Mouse (Mus musculus): ENCODE data around the gene Gm42674. TPM values are rescaled to one million over a fixed set of nuclear protein-coding genes. Genes with fewer than 3 reads are reported as not detected.

Gene Gm42674
- polyA plus RNA-seq, 1 experiment from 2014 or later, result not detected

- Histone ChIP-seq H3K9me3 (ENCODE audit: low read length) (peaks cover 6% of the 10 kb centered on the region; the same call in 1 of the 2 replicates), H3K27me3 (ENCODE audit: insufficient read depth, low read length) (no peaks in the 10 kb centered on the region), H3K27ac (ENCODE audit: low read length) (no peak overlapping the region), H3K4me2 (replicated peaks; ENCODE audit: low read depth, low read length) (peak overlapping the region; percentile 28; the same call in 1 of the 2 replicates), H3K4me1 (ENCODE audit: insufficient read depth, low read length) (peaks cover 13% of the 10 kb centered on the region), H3K36me3 (ENCODE audit: insufficient read depth, low read length) (no peaks in the 10 kb centered on the region), H3K9ac (replicated peaks; ENCODE audit: low read length) (no peak overlapping the region), H3K4me3 (ENCODE audit: low read length) (no peak overlapping the region)
- ATAC-seq (ENCODE audit: low FRiP score, low TSS enrichment), result peak; percentile 18; the same call in 1 of the 2 replicates
- WGBS, result 68% methylated on average over 11 of the region's 11 CpGs
These were observed 13.0 kb downstream of the Gm42674 start for GRCm38 (mm10) chr3:90614611-90615251.

- H3K9me3 ChIP-seq (ENCODE audit: low read length), result peaks cover 6% of the 10 kb centered on the region; the same call in 1 of the 2 replicates
- peak overlapping the region; percentile 28; the same call in 1 of the 2 replicates for H3K4me2 ChIP-seq (replicated peaks; ENCODE audit: low read depth, low read length)
- 5% methylated on average over 7 of the region's 7 CpGs for WGBS
- no peak overlapping the region for H3K27ac ChIP-seq (ENCODE audit: low read length)
- no peaks in the 10 kb centered on the region for H3K27me3 ChIP-seq (ENCODE audit: insufficient read depth, low read length)
- H3K9ac ChIP-seq (replicated peaks; ENCODE audit: low read length), result no peak overlapping the region
- no peaks in the 10 kb centered on the region for H3K36me3 ChIP-seq (ENCODE audit: insufficient read depth, low read length)
- H3K4me3 ChIP-seq (ENCODE audit: low read length), result no peak overlapping the region
- peaks cover 13% of the 10 kb centered on the region for H3K4me1 ChIP-seq (ENCODE audit: insufficient read depth, low read length)
- peak; percentile 73 for ATAC-seq (ENCODE audit: low FRiP score, low TSS enrichment)
These were observed 13.7 kb downstream of the Gm42674 start for GRCm38 (mm10) chr3:90615415-90615814.

- ATAC-seq (ENCODE audit: low FRiP score, low TSS enrichment), result no peak
- Histone ChIP-seq H3K27me3 (ENCODE audit: insufficient read depth, low read length) (no peaks in the 10 kb centered on the region), H3K9me3 (ENCODE audit: low read length) (peaks cover 6% of the 10 kb centered on the region; the same call in 1 of the 2 replicates), H3K9ac (replicated peaks; ENCODE audit: low read length) (no peak overlapping the region), H3K27ac (ENCODE audit: low read length) (no peak overlapping the region), H3K4me2 (replicated peaks; ENCODE audit: low read depth, low read length) (0 out of 2 replicates have a peak overlapping the region, but pooled peaks have one; percentile 28), H3K36me3 (ENCODE audit: insufficient read depth, low read length) (no peaks in the 10 kb centered on the region), H3K4me3 (ENCODE audit: low read length) (no peak overlapping the region), H3K4me1 (ENCODE audit: insufficient read depth, low read length) (peaks cover 13% of the 10 kb centered on the region)
- 82% methylated on average over 1 of the region's 1 CpGs for WGBS
These were observed 14.2 kb downstream of the Gm42674 start for GRCm38 (mm10) chr3:90615911-90616310.

- WGBS, result 6% methylated on average over 1 of the region's 1 CpGs
- Histone ChIP-seq H3K27ac (ENCODE audit: low read length) (no peak overlapping the region), H3K36me3 (ENCODE audit: insufficient read depth, low read length) (no peaks in the 10 kb centered on the region), H3K4me1 (ENCODE audit: insufficient read depth, low read length) (peaks cover 10% of the 10 kb centered on the region), H3K4me3 (ENCODE audit: low read length) (no peak overlapping the region), H3K4me2 (replicated peaks; ENCODE audit: low read depth, low read length) (no peak overlapping the region), H3K27me3 (ENCODE audit: insufficient read depth, low read length) (no peaks in the 10 kb centered on the region), H3K9ac (replicated peaks; ENCODE audit: low read length) (no peak overlapping the region), H3K9me3 (ENCODE audit: low read length) (peaks cover 6% of the 10 kb centered on the region; the same call in 1 of the 2 replicates)
- ATAC-seq (ENCODE audit: low FRiP score, low TSS enrichment), result no peak
These were observed 15.9 kb downstream of the Gm42674 start for GRCm38 (mm10) chr3:90617586-90617985.

- no peak overlapping the region for H3K4me2 ChIP-seq (replicated peaks; ENCODE audit: low read depth, low read length)
- no peak for ATAC-seq (ENCODE audit: low FRiP score, low TSS enrichment)
- H3K4me1 ChIP-seq (ENCODE audit: insufficient read depth, low read length), result peaks cover 3% of the 10 kb centered on the region
- 46% methylated on average over 7 of the region's 7 CpGs for WGBS
- peaks cover 6% of the 10 kb centered on the region; the same call in 1 of the 2 replicates for H3K9me3 ChIP-seq (ENCODE audit: low read length)
- no peak overlapping the region for H3K4me3 ChIP-seq (ENCODE audit: low read length)
- H3K36me3 ChIP-seq (ENCODE audit: insufficient read depth, low read length), result no peaks in the 10 kb centered on the region
- H3K9ac ChIP-seq (replicated peaks; ENCODE audit: low read length), result no peak overlapping the region
- no peaks in the 10 kb centered on the region for H3K27me3 ChIP-seq (ENCODE audit: insufficient read depth, low read length)
- H3K27ac ChIP-seq (ENCODE audit: low read length), result no peak overlapping the region
These were observed 19.8 kb downstream of the Gm42674 start for GRCm38 (mm10) chr3:90621552-90621951.

GRCm38 (mm10) chr3:90623435-90624071, 21.8 kb downstream of the Gm42674 start:
- Histone ChIP-seq H3K4me2 (replicated peaks; ENCODE audit: low read depth, low read length) (no peak overlapping the region), H3K9me3 (ENCODE audit: low read length) (no peaks in the 10 kb centered on the region), H3K4me3 (ENCODE audit: low read length) (no peak overlapping the region), H3K36me3 (ENCODE audit: insufficient read depth, low read length) (no peaks in the 10 kb centered on the region), H3K27me3 (ENCODE audit: insufficient read depth, low read length) (no peaks in the 10 kb centered on the region), H3K27ac (ENCODE audit: low read length) (no peak overlapping the region), H3K9ac (replicated peaks; ENCODE audit: low read length) (no peak overlapping the region), H3K4me1 (ENCODE audit: insufficient read depth, low read length) (peaks cover 3% of the 10 kb centered on the region)
- WGBS, result 23% methylated on average over 2 of the region's 2 CpGs
- ATAC-seq (ENCODE audit: low FRiP score, low TSS enrichment), result peak; percentile 33; the same call in 1 of the 2 replicates

GRCm38 (mm10) chr3:90625496-90625895, 23.8 kb downstream of the Gm42674 start:
- Histone ChIP-seq H3K4me3 (ENCODE audit: low read length) (no peak overlapping the region), H3K27ac (ENCODE audit: low read length) (no peak overlapping the region), H3K9me3 (ENCODE audit: low read length) (no peaks in the 10 kb centered on the region), H3K4me2 (replicated peaks; ENCODE audit: low read depth, low read length) (no peak overlapping the region), H3K36me3 (ENCODE audit: insufficient read depth, low read length) (no peaks in the 10 kb centered on the region), H3K9ac (replicated peaks; ENCODE audit: low read length) (no peak overlapping the region), H3K4me1 (ENCODE audit: insufficient read depth, low read length) (peaks cover 3% of the 10 kb centered on the region), H3K27me3 (ENCODE audit: insufficient read depth, low read length) (no peaks in the 10 kb centered on the region)
- WGBS, result 55% methylated on average over 5 of the region's 5 CpGs
- no peak for ATAC-seq (ENCODE audit: low FRiP score, low TSS enrichment)

- H3K4me2 ChIP-seq (replicated peaks; ENCODE audit: low read depth, low read length), result no peak overlapping the region
- 69% methylated on average over 9 of the region's 9 CpGs for WGBS
- ATAC-seq (ENCODE audit: low FRiP score, low TSS enrichment), result no peak
- no peaks in the 10 kb centered on the region for H3K9me3 ChIP-seq (ENCODE audit: low read length)
- no peaks in the 10 kb centered on the region for H3K36me3 ChIP-seq (ENCODE audit: insufficient read depth, low read length)
- H3K4me3 ChIP-seq (ENCODE audit: low read length), result no peak overlapping the region
- H3K27me3 ChIP-seq (ENCODE audit: insufficient read depth, low read length), result no peaks in the 10 kb centered on the region
- H3K9ac ChIP-seq (replicated peaks; ENCODE audit: low read length), result no peak overlapping the region
- peaks cover 3% of the 10 kb centered on the region for H3K4me1 ChIP-seq (ENCODE audit: insufficient read depth, low read length)
- H3K27ac ChIP-seq (ENCODE audit: low read length), result peak overlapping the region; percentile 25; the same call in 1 of the 2 replicates
These were observed 24.7 kb downstream of the Gm42674 start for GRCm38 (mm10) chr3:90626266-90627021.

- no peaks in the 10 kb centered on the region for H3K36me3 ChIP-seq (ENCODE audit: insufficient read depth, low read length)
- no peak overlapping the region for H3K4me3 ChIP-seq (ENCODE audit: low read length)
- WGBS, result 92% methylated on average over 5 of the region's 5 CpGs
- H3K4me2 ChIP-seq (replicated peaks; ENCODE audit: low read depth, low read length), result no peak overlapping the region
- ATAC-seq (ENCODE audit: low FRiP score, low TSS enrichment), result no peak
- no peaks in the 10 kb centered on the region for H3K27me3 ChIP-seq (ENCODE audit: insufficient read depth, low read length)
- no peak overlapping the region for H3K27ac ChIP-seq (ENCODE audit: low read length)
- H3K4me1 ChIP-seq (ENCODE audit: insufficient read depth, low read length), result peaks cover 3% of the 10 kb centered on the region
- H3K9ac ChIP-seq (replicated peaks; ENCODE audit: low read length), result no peak overlapping the region
- H3K9me3 ChIP-seq (ENCODE audit: low read length), result no peaks in the 10 kb centered on the region
These were observed 25.7 kb downstream of the Gm42674 start for GRCm38 (mm10) chr3:90627366-90627765.

Measured in kidney, embryonic 16.5 days (tissue).